Mouse (Mus musculus): ENCODE results near the gene Slc2a1. TPM values are rescaled to one million over a fixed set of nuclear protein-coding genes. Genes with fewer than 3 reads are reported as not detected.
A peak's percentile ranks its signal among the peaks of the same experiment; 100 is the strongest.

Gene Slc2a1
- polyA plus RNA-seq, 1 experiment from 2014 or later = 166 TPM

GRCm38 (mm10) chr4:119110512-119110911, 2.0 kb downstream of the Slc2a1 start:
- Histone ChIP-seq H3K9ac (ENCODE audit: low read length) (peak overlapping the region; percentile 97), H3K4me1 (ENCODE audit: control insufficient read depth in 2 of 2, insufficient read depth in 2 of 2, low read length in 2 of 2) (peaks cover 24 to 76% of the 10 kb centered on the region in 2 experiments), H3K9me3 (ENCODE audit: control insufficient read depth, low read length) (no peaks in the 10 kb centered on the region), H3K36me3 (ENCODE audit: control insufficient read depth, insufficient read depth, low read length) (peaks cover 31% of the 10 kb centered on the region), H3K27me3 (ENCODE audit: control insufficient read depth, insufficient read depth, low read length) (no peaks in the 10 kb centered on the region), H3K4me3 (ENCODE audit: control insufficient read depth in 1 of 2, insufficient read depth in 1 of 2, low read depth in 1 of 2, low read length in 2 of 2) (peak overlapping the region; percentile 90 to 100), H3K27ac (replicated peaks in 1 of 2; ENCODE audit: control insufficient read depth in 1 of 2, insufficient read depth in 1 of 2, low read depth in 2 of 2, low read length in 2 of 2) (peak overlapping the region; percentile 37 to 99), H3K4me2 (ENCODE audit: low read length) (peak overlapping the region; percentile 68)
- WGBS = 27% methylated on average over 5 of the region's 5 CpGs
- no peak for ATAC-seq (ENCODE audit: insufficient number of reproducible peaks, insufficient read depth, low FRiP score, low read depth)

- Histone ChIP-seq H3K9me3 (ENCODE audit: control insufficient read depth, low read length) (no peaks in the 10 kb centered on the region), H3K36me3 (ENCODE audit: control insufficient read depth, insufficient read depth, low read length) (peaks cover 31% of the 10 kb centered on the region), H3K4me1 (ENCODE audit: control insufficient read depth in 2 of 2, insufficient read depth in 2 of 2, low read length in 2 of 2) (peaks cover 27 to 79% of the 10 kb centered on the region in 2 experiments), H3K4me2 (ENCODE audit: low read length) (peak overlapping the region; percentile 68), H3K9ac (ENCODE audit: low read length) (peak overlapping the region; percentile 97), H3K4me3 (ENCODE audit: control insufficient read depth in 1 of 2, insufficient read depth in 1 of 2, low read depth in 1 of 2, low read length in 2 of 2) (peak overlapping the region; percentile 25 to 90), H3K27me3 (ENCODE audit: control insufficient read depth, insufficient read depth, low read length) (no peaks in the 10 kb centered on the region), H3K27ac (replicated peaks in 1 of 2; ENCODE audit: control insufficient read depth in 1 of 2, insufficient read depth in 1 of 2, low read depth in 2 of 2, low read length in 2 of 2) (peak overlapping the region; percentile 56 to 99)
- 36% methylated on average over 5 of the region's 5 CpGs for WGBS
- ATAC-seq (ENCODE audit: insufficient number of reproducible peaks, insufficient read depth, low FRiP score, low read depth) = no peak
These were observed 2.9 kb downstream of the Slc2a1 start for GRCm38 (mm10) chr4:119111410-119111809.

- ATAC-seq (ENCODE audit: insufficient number of reproducible peaks, insufficient read depth, low FRiP score, low read depth) = no peak
- Histone ChIP-seq H3K27me3 (ENCODE audit: control insufficient read depth, insufficient read depth, low read length) (no peaks in the 10 kb centered on the region), H3K4me3 (ENCODE audit: control insufficient read depth in 1 of 2, insufficient read depth in 1 of 2, low read depth in 1 of 2, low read length in 2 of 2) (no peak overlapping the region; a peak in 1 of 4 replicates), H3K27ac (replicated peaks in 1 of 2; ENCODE audit: control insufficient read depth in 1 of 2, insufficient read depth in 1 of 2, low read depth in 2 of 2, low read length in 2 of 2) (peak overlapping the region in 1 of 2 experiments; percentile 99; a peak in 3 of 4 replicates), H3K9me3 (ENCODE audit: control insufficient read depth, low read length) (no peaks in the 10 kb centered on the region), H3K4me2 (ENCODE audit: low read length) (peak overlapping the region; percentile 68), H3K36me3 (ENCODE audit: control insufficient read depth, insufficient read depth, low read length) (peaks cover 31% of the 10 kb centered on the region), H3K4me1 (ENCODE audit: control insufficient read depth in 2 of 2, insufficient read depth in 2 of 2, low read length in 2 of 2) (peaks cover 37 to 85% of the 10 kb centered on the region in 2 experiments), H3K9ac (ENCODE audit: low read length) (peak overlapping the region; percentile 97)
- 45% methylated on average over 2 of the region's 2 CpGs for WGBS
These were observed 3.9 kb downstream of the Slc2a1 start for GRCm38 (mm10) chr4:119112256-119112885.

GRCm38 (mm10) chr4:119115611-119116070, 7.1 kb downstream of the Slc2a1 start:
- H3K9ac ChIP-seq (ENCODE audit: low read length) = peak overlapping the region; percentile 54
- peaks cover 60 to 99% of the 10 kb centered on the region in 2 experiments for H3K4me1 ChIP-seq (ENCODE audit: control insufficient read depth in 2 of 2, insufficient read depth in 2 of 2, low read length in 2 of 2)
- peaks cover 44% of the 10 kb centered on the region for H3K36me3 ChIP-seq (ENCODE audit: control insufficient read depth, insufficient read depth, low read length)
- H3K9me3 ChIP-seq (ENCODE audit: control insufficient read depth, low read length) = no peaks in the 10 kb centered on the region
- peak overlapping the region; percentile 49 for H3K4me2 ChIP-seq (ENCODE audit: low read length)
- peak; percentile 31; the same call in 1 of the 2 replicates for ATAC-seq (ENCODE audit: insufficient number of reproducible peaks, insufficient read depth, low FRiP score, low read depth)
- H3K4me3 ChIP-seq (ENCODE audit: control insufficient read depth in 1 of 2, insufficient read depth in 1 of 2, low read depth in 1 of 2, low read length in 2 of 2) = no peak overlapping the region
- peak overlapping the region; percentile 87 to 97 for H3K27ac ChIP-seq (replicated peaks in 1 of 2; ENCODE audit: control insufficient read depth in 1 of 2, insufficient read depth in 1 of 2, low read depth in 2 of 2, low read length in 2 of 2)
- H3K27me3 ChIP-seq (ENCODE audit: control insufficient read depth, insufficient read depth, low read length) = no peaks in the 10 kb centered on the region
- 24% methylated on average over 6 of the region's 6 CpGs for WGBS

GRCm38 (mm10) chr4:119116336-119116735, 7.8 kb downstream of the Slc2a1 start:
- no peaks in the 10 kb centered on the region for H3K27me3 ChIP-seq (ENCODE audit: control insufficient read depth, insufficient read depth, low read length)
- H3K4me2 ChIP-seq (ENCODE audit: low read length) = peak overlapping the region; percentile 49; the same call in 1 of the 2 replicates
- peaks cover 51% of the 10 kb centered on the region for H3K36me3 ChIP-seq (ENCODE audit: control insufficient read depth, insufficient read depth, low read length)
- peak overlapping the region; percentile 54; the same call in 1 of the 2 replicates for H3K9ac ChIP-seq (ENCODE audit: low read length)
- H3K27ac ChIP-seq (replicated peaks in 1 of 2; ENCODE audit: control insufficient read depth in 1 of 2, insufficient read depth in 1 of 2, low read depth in 2 of 2, low read length in 2 of 2) = peak overlapping the region; percentile 87 to 97
- H3K9me3 ChIP-seq (ENCODE audit: control insufficient read depth, low read length) = no peaks in the 10 kb centered on the region
- no peak for ATAC-seq (ENCODE audit: insufficient number of reproducible peaks, insufficient read depth, low FRiP score, low read depth)
- H3K4me1 ChIP-seq (ENCODE audit: control insufficient read depth in 2 of 2, insufficient read depth in 2 of 2, low read length in 2 of 2) = peaks cover 66 to 99% of the 10 kb centered on the region in 2 experiments
- no peak overlapping the region for H3K4me3 ChIP-seq (ENCODE audit: control insufficient read depth in 1 of 2, insufficient read depth in 1 of 2, low read depth in 1 of 2, low read length in 2 of 2)
- 43% methylated on average over 1 of the region's 1 CpGs for WGBS

- Histone ChIP-seq H3K27ac (replicated peaks in 1 of 2; ENCODE audit: control insufficient read depth in 1 of 2, insufficient read depth in 1 of 2, low read depth in 2 of 2, low read length in 2 of 2) (peak overlapping the region; percentile 15 to 97), H3K9ac (ENCODE audit: low read length) (peak overlapping the region; percentile 34; the same call in 1 of the 2 replicates), H3K4me3 (ENCODE audit: control insufficient read depth in 1 of 2, insufficient read depth in 1 of 2, low read depth in 1 of 2, low read length in 2 of 2) (no peak overlapping the region), H3K36me3 (ENCODE audit: control insufficient read depth, insufficient read depth, low read length) (peaks cover 52% of the 10 kb centered on the region), H3K9me3 (ENCODE audit: control insufficient read depth, low read length) (no peaks in the 10 kb centered on the region), H3K4me2 (ENCODE audit: low read length) (no peak overlapping the region; the same call in 1 of the 2 replicates), H3K27me3 (ENCODE audit: control insufficient read depth, insufficient read depth, low read length) (no peaks in the 10 kb centered on the region), H3K4me1 (ENCODE audit: control insufficient read depth in 2 of 2, insufficient read depth in 2 of 2, low read length in 2 of 2) (peaks cover 60 to 97% of the 10 kb centered on the region in 2 experiments)
- ATAC-seq (ENCODE audit: insufficient number of reproducible peaks, insufficient read depth, low FRiP score, low read depth) = no peak
- 61% methylated on average over 5 of the region's 5 CpGs for WGBS
These were observed 9.1 kb downstream of the Slc2a1 start for GRCm38 (mm10) chr4:119117571-119117970.

GRCm38 (mm10) chr4:119118659-119119077, 10.2 kb downstream of the Slc2a1 start:
- 18% methylated on average over 4 of the region's 4 CpGs for WGBS
- peaks cover 62 to 95% of the 10 kb centered on the region in 2 experiments for H3K4me1 ChIP-seq (ENCODE audit: control insufficient read depth in 2 of 2, insufficient read depth in 2 of 2, low read length in 2 of 2)
- no peak overlapping the region for H3K4me3 ChIP-seq (ENCODE audit: control insufficient read depth in 1 of 2, insufficient read depth in 1 of 2, low read depth in 1 of 2, low read length in 2 of 2)
- peak overlapping the region; percentile 57 for H3K9ac ChIP-seq (ENCODE audit: low read length)
- no peaks in the 10 kb centered on the region for H3K9me3 ChIP-seq (ENCODE audit: control insufficient read depth, low read length)
- H3K27ac ChIP-seq (replicated peaks in 1 of 2; ENCODE audit: control insufficient read depth in 1 of 2, insufficient read depth in 1 of 2, low read depth in 2 of 2, low read length in 2 of 2) = peak overlapping the region; percentile 94 to 97
- no peaks in the 10 kb centered on the region for H3K27me3 ChIP-seq (ENCODE audit: control insufficient read depth, insufficient read depth, low read length)
- H3K4me2 ChIP-seq (ENCODE audit: low read length) = 0 out of 2 replicates have a peak overlapping the region, but pooled peaks have one; percentile 27
- ATAC-seq (ENCODE audit: insufficient number of reproducible peaks, insufficient read depth, low FRiP score, low read depth) = peak; percentile 72
- peaks cover 52% of the 10 kb centered on the region for H3K36me3 ChIP-seq (ENCODE audit: control insufficient read depth, insufficient read depth, low read length)
